Mouse (Mus musculus): ENCODE measurements around the gene Mpo. TPM values are rescaled to one million over a fixed set of nuclear protein-coding genes. Genes with fewer than 3 reads are reported as not detected.

The Mpo gene
- polyA plus RNA-seq, 1 experiment from 2014 or later, result 0.12 TPM

DNA sequence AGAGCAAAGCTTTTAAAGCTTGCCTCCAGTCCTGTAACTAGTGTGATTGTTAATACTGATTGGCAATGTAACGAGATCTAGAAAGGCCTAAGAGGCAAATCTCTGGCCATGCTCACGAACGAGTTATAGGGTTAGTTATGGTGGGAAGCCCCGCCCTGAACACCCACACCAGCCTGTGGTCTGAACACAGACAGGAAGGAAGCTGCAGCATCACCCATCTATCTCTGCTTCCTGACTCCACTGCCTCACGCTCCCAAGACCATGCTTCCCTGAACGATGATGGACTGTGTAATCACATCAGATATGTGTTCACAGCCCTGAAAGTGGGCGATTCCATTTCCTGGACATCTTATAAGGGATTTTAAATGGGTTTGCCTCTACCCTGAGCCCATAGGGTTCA is 14.9 kb downstream of the Mpo start:
- Histone ChIP-seq H3K9me3 (replicated peaks; ENCODE audit: low read length) (no peaks in the 10 kb centered on the region), H3K4me3 (replicated peaks; ENCODE audit: low read depth, low read length) (no peak overlapping the region), H3K36me3 (ENCODE audit: insufficient read depth, low read length) (no peaks in the 10 kb centered on the region), H3K4me1 (replicated peaks; ENCODE audit: insufficient read depth, low read length) (no peaks in the 10 kb centered on the region), H3K27ac (no peak overlapping the region), H3K27me3 (ENCODE audit: insufficient read depth, low read length) (no peaks in the 10 kb centered on the region), H3K4me2 (ENCODE audit: low read length) (no peak overlapping the region), H3K9ac (ENCODE audit: low read depth, low read length) (no peak overlapping the region)
- no peak for ATAC-seq (replicated peaks; ENCODE audit: low FRiP score, low read depth)
- TF ChIP-seq CTCF (IDR thresholded peaks at IDR 0.05; ENCODE audit: low read depth), result no peak
- DNase-seq (ENCODE audit: low spot score), result no peak
- 65% methylated on average over 7 of the region's 7 CpGs for WGBS

DNA sequence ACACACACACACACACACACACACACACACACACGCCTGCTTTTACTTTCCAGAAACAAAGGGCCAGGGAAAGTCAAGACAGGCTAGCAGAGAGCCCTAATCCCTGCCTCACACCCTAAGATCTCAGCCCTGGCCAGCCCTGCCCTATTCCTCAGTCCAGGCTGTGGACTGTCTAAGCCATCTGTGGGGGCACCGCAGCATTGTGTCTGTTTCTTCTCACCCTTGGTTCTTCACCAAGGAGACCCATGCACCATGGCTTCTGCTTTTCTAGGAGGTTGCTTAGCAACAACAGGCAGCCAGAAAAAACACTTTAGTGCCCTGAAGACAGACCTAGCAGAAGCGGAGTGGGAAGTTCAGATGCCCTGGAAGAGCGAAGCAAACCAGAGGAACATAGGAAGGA is 18.0 kb downstream of the Mpo start:
- DNase-seq (ENCODE audit: low spot score), result no peak
- TF ChIP-seq CTCF (IDR thresholded peaks at IDR 0.05; ENCODE audit: low read depth), result no peak
- Histone ChIP-seq H3K9me3 (replicated peaks; ENCODE audit: low read length) (no peaks in the 10 kb centered on the region), H3K4me3 (replicated peaks; ENCODE audit: low read depth, low read length) (no peak overlapping the region), H3K4me2 (ENCODE audit: low read length) (no peak overlapping the region), H3K27ac (no peak overlapping the region), H3K36me3 (ENCODE audit: insufficient read depth, low read length) (no peaks in the 10 kb centered on the region), H3K9ac (ENCODE audit: low read depth, low read length) (no peak overlapping the region), H3K4me1 (replicated peaks; ENCODE audit: insufficient read depth, low read length) (no peaks in the 10 kb centered on the region), H3K27me3 (ENCODE audit: insufficient read depth, low read length) (no peaks in the 10 kb centered on the region)
- WGBS, result 51% methylated on average over 4 of the region's 4 CpGs
- no peak for ATAC-seq (replicated peaks; ENCODE audit: low FRiP score, low read depth)

DNA sequence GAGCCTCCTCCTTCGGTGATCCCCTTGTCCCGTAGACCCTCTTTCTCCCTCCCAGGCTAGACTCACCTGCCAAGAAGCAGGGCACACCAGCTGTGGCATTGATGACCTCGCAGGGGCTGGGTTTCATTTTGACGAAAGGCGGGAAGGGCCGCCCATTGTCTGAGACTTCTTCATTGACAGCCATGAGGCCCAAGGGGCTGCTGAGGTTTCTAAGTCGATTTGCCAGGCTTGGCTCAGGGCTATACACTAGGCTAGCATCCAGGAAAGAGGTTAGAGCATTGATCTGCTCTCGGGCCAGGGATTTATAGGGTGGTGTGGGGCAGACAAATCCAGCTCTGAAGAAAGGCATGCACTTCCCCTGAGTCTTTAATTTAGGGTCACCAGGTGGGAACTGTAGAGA is 21.4 kb downstream of the Mpo start:
- no peak overlapping the region for H3K4me3 ChIP-seq (replicated peaks; ENCODE audit: low read depth, low read length)
- WGBS, result 75% methylated on average over 8 of the region's 8 CpGs
- no peak overlapping the region for H3K27ac ChIP-seq
- no peaks in the 10 kb centered on the region for H3K36me3 ChIP-seq (ENCODE audit: insufficient read depth, low read length)
- no peak overlapping the region for H3K9ac ChIP-seq (ENCODE audit: low read depth, low read length)
- H3K9me3 ChIP-seq (replicated peaks; ENCODE audit: low read length), result no peaks in the 10 kb centered on the region
- no peak for ATAC-seq (replicated peaks; ENCODE audit: low FRiP score, low read depth)
- H3K4me1 ChIP-seq (replicated peaks; ENCODE audit: insufficient read depth, low read length), result no peaks in the 10 kb centered on the region
- no peak overlapping the region for H3K4me2 ChIP-seq (ENCODE audit: low read length)
- no peak for DNase-seq (ENCODE audit: low spot score)
- no peak for TF ChIP-seq CTCF (IDR thresholded peaks at IDR 0.05; ENCODE audit: low read depth)
- no peaks in the 10 kb centered on the region for H3K27me3 ChIP-seq (ENCODE audit: insufficient read depth, low read length)

DNA sequence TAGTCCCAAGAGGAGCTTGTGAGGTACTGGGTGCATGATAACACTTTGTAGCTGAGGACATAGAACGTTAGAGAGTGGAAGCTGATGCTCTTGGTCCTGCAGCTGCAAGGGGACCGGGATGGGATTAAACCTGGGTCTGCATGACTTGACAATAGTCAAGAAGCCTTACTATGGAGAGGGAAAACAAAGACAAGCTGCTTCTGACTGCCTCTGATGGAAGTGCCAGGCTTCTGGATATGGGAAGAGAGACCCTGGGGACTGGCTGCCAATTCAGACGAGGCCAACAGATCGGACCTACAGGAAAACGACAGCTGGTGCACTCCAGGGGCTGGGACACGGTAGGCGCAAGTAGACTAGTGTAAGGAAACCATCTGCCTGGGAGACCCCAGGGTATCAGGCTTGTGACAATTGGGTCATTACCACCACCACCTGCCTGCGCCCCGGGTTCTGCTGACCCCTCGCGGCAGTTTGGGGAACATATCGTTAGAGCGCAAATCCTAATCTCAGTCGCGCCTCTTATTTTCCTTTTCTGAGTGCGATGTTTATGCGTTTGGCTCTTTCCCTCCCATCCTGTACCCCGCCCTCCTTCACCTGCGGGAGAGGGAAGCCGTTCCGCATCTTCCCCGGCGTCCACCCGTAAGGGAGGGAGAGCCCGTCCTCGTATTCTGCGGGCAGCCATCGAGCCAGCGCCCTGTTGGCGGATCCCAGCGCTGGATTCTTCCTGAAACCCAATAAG is 23.5 kb downstream of the Mpo start:
- no peak for ATAC-seq (replicated peaks; ENCODE audit: low FRiP score, low read depth)
- Histone ChIP-seq H3K4me3 (replicated peaks; ENCODE audit: low read depth, low read length) (peak overlapping the region; percentile 25), H3K27ac (no peak overlapping the region), H3K9ac (ENCODE audit: low read depth, low read length) (peak overlapping the region; percentile 25; the same call in 1 of the 2 replicates), H3K27me3 (ENCODE audit: insufficient read depth, low read length) (no peaks in the 10 kb centered on the region), H3K36me3 (ENCODE audit: insufficient read depth, low read length) (no peaks in the 10 kb centered on the region), H3K4me1 (replicated peaks; ENCODE audit: insufficient read depth, low read length) (no peaks in the 10 kb centered on the region), H3K4me2 (ENCODE audit: low read length) (peak overlapping the region; percentile 55), H3K9me3 (replicated peaks; ENCODE audit: low read length) (no peaks in the 10 kb centered on the region)
- peak; percentile 79 for TF ChIP-seq CTCF (IDR thresholded peaks at IDR 0.05; ENCODE audit: low read depth)
- WGBS, result 5% methylated on average over 30 of the region's 31 CpGs
- DNase-seq (ENCODE audit: low spot score), result peak; percentile 56

DNA sequence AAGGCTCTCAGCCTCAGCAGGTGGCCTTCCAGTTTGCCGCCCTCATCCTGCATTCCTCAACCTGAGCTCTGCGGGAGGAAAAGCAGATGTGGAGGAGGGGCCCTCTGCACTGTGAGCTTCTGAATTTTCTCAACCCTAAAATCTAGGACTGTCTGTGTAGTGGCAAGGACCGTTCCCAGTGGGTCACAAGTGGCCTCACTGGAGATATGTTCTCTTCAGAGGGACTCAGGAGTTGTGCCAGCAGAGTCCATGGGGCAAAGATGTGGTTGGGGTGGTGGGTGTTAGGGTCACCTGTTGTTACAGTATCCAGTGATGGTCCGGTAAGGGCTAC is 24.0 kb downstream of the Mpo start:
- H3K4me3 ChIP-seq (replicated peaks; ENCODE audit: low read depth, low read length), result peak overlapping the region; percentile 25
- ATAC-seq (replicated peaks; ENCODE audit: low FRiP score, low read depth) (no peak), DNase-seq (ENCODE audit: low spot score) (peak; percentile 27)
- no peaks in the 10 kb centered on the region for H3K36me3 ChIP-seq (ENCODE audit: insufficient read depth, low read length)
- H3K27me3 ChIP-seq (ENCODE audit: insufficient read depth, low read length), result no peaks in the 10 kb centered on the region
- H3K9me3 ChIP-seq (replicated peaks; ENCODE audit: low read length), result no peaks in the 10 kb centered on the region
- H3K27ac ChIP-seq, result no peak overlapping the region
- WGBS, result 28% methylated on average over 4 of the region's 4 CpGs
- no peak for TF ChIP-seq CTCF (IDR thresholded peaks at IDR 0.05; ENCODE audit: low read depth)
- peak overlapping the region; percentile 55 for H3K4me2 ChIP-seq (ENCODE audit: low read length)
- H3K4me1 ChIP-seq (replicated peaks; ENCODE audit: insufficient read depth, low read length), result no peaks in the 10 kb centered on the region
- peak overlapping the region; percentile 25; the same call in 1 of the 2 replicates for H3K9ac ChIP-seq (ENCODE audit: low read depth, low read length)

DNA sequence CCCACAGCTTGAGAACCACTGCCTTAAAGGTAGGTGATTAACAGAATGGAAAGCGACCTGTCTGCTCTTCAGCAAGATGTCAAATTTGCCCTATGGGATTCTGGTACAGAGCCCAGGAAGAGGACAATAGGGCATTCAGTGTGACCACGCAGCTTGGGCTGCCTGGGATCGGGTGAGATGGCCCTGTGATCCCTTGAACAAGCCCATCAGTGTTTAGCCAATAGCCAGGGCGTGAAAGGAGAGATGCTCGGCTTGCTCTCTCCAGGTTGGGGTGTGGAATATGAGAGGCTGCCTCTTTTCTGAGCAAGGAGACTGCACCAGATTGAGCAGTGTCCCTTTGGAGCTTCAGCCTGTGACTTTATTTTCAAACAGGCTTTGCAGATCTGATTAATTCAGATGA is 28.1 kb downstream of the Mpo start:
- Histone ChIP-seq H3K4me2 (ENCODE audit: low read length) (no peak overlapping the region), H3K36me3 (ENCODE audit: insufficient read depth, low read length) (no peaks in the 10 kb centered on the region), H3K27me3 (ENCODE audit: insufficient read depth, low read length) (no peaks in the 10 kb centered on the region), H3K27ac (no peak overlapping the region), H3K4me3 (replicated peaks; ENCODE audit: low read depth, low read length) (no peak overlapping the region), H3K4me1 (replicated peaks; ENCODE audit: insufficient read depth, low read length) (no peaks in the 10 kb centered on the region), H3K9ac (ENCODE audit: low read depth, low read length) (no peak overlapping the region), H3K9me3 (replicated peaks; ENCODE audit: low read length) (no peaks in the 10 kb centered on the region)
- WGBS, result 47% methylated on average over 5 of the region's 5 CpGs
- no peak for TF ChIP-seq CTCF (IDR thresholded peaks at IDR 0.05; ENCODE audit: low read depth)
- DNase-seq (ENCODE audit: low spot score), result no peak
- ATAC-seq (replicated peaks; ENCODE audit: low FRiP score, low read depth), result no peak
